Mouse (Mus musculus) retina, postnatal 7 days (tissue): ENCODE data around the gene Rgs7bp.

ENCODE experiments used
- DNase-seq: peaks from one replicate; pipeline ENCODE4 v3.0.0-alpha.2; 2012; ENCODE audit warnings: low read depth, low spot score

The Rgs7bp gene

DNA sequence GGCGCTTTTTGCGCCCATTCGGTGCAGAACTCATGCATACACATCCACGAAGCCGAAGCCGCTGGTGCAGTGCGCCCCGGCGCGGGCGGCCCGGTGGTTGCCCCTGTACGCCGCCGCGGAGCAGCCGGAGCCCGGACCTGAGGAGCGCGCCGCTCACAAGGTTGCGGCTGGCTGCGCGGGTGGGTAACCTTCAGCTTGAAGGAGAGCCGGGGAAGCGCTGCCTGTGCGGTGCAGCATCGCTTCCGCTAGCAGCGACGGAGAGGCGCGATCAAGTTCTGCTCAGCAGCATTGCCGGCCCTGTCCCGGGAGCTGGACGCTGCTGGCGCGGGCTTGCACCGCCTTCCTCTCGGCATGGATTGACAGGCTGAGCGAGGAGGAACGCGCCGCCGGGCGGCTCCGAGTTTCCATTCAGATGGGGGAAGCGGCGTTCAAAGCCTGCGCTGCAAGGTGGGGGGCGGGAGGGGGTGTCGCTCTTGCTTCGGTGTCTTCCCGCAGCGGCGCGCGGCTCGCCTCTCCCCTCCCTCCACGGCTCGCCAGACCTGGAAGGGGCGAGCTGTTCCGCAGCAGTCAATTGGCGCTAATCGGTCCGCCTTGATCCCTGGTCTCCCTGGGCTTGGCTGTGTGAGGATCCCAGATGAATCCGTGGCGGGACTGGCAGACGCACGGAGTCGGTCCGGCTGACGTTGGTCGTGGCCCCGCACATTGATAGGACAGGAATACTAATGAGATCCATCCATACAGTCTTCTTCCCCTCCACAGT is at the start of gene Rgs7bp:
TSS of gene Rgs7bp (minus strand) at position 750 of the 760 bp plus-strand sequence.
- DNase-seq = peak; percentile 36

DNA sequence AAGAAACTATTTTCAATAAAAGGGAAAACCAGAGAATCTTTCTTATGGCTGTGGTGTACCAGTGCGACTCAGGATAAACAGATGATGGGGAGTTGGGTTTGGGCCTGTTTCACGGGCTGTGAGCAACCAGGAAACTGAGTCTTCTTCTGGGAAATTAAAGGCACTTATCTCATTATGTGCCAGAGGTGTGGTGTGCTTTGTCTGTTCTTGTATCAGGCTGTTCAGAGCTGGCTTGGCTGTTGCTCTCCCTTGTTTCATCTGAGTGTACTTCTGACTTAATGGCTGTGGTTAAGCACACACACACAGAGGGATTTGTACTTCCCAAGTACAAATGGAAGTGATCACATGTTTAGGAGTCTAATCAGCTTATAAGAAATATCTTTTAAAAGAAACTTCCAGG is 49.7 kb upstream of the Rgs7bp start:
- no peak for DNase-seq

- no peak for DNase-seq
These were observed 46.0 kb upstream of the Rgs7bp start for GRCm38 (mm10) chr13:105100705-105101104.

- DNase-seq = no peak
These were observed 41.6 kb upstream of the Rgs7bp start for GRCm38 (mm10) chr13:105096316-105096715.

DNA sequence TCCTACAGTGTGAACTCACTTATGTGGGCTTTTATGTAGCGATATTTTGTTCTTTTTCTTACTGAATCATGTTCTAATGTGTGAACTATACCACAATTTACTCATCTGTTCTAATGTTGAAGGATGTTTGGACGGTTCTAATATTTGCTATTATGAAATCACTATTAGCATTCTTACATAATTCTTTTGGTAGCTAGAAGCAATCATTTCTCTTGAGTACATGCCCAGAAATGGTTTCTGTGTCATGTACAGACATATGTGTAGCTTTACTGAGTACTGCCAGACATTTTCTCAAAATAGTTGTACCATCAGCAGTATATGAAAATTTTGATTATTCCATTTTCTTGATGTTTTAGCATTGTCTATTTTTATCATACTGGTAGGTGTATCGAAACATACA is 34.5 kb upstream of the Rgs7bp start:
- no peak for DNase-seq

DNA sequence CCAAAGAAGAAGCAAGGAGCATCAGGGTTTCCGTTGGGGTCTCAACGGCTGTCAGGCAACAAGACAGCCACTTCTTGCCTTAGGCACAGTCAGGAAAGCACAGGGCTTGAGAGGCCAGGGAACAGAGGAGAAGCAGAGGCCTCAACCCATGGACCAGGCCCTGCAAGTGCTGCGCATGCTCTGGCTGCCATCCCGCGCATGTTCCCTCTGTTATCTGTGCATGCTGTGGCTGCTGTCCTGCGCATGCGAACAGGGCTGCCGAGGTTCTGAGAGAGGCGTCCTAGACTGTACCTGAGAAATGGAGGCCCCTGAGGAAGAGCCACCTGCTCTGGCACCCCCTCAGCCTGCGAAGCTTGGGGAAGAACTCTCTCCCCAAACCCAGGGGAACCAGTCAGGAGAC is 27.1 kb upstream of the Rgs7bp start, which contains the start of gene 4933425L06Rik:
TSS of gene 4933425L06Rik (plus strand) at position 261 of the 400 bp plus-strand sequence.
- no peak for DNase-seq

DNA sequence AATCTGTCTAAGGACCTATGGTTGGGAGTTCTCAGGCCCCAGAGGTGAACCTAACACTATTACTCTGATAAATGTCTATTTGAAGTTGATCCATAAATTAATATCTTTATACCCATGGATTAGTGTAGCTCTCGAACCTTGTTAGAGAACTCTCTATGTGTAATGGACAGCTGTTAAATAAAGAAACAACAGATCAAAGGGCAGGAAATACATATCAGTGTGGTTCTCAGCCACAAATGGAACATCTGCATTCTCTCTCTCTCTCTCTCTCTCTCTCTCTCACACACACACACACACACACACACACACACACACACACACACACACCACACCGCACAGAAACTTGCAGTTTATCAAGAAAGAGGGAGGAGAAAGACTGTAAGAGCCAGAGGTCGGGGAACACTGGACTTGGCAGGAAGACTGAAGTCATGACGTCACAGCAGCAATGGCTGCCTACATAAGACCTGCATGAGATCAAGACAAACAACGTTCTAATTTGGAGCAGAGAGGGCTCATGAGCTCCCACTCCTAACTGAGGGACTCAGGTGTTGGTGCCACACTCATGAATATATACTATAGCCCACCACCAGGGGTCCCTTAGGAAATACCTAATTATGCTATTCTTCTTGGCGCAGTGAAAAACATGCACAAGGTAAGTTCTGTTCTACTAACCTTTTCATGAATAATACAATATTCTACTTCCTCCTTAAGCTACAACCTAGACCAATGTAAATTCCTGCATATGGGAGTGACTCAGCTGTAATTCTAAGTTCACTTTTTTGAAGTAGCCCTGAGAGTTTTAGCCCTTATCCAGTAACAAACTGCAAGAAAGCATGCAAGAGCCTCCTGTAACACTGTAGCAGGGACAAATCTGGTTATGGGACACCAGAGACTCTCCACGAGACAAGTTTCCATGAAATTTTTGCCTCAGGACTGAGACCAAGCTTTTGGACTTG is 12.4 kb upstream of the Rgs7bp start:
- no peak for DNase-seq

GRCm38 (mm10) chr13:105066119-105066518 is 11.4 kb upstream of the Rgs7bp start:
- no peak for DNase-seq

- DNase-seq = no peak
These were observed 644 bp upstream of the Rgs7bp start for GRCm38 (mm10) chr13:105055374-105055773.

DNA sequence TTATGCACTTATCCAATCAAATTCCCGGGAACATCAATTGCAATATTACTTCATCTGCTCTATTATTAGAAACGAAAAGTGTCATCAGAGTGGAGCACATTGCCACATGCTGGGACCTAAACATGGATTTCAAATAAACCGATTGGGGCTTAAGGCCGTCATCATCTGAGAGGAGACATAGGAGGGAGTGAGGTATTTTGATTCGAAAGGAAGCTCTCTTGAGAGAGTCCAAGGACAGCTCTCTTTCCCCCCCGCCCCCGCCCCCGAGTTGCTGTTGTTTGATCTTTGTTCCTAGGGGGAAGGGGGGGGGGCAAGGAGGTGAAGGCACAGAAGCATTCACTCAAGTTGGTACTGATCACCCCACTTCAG is 195 bp upstream of the Rgs7bp start:
- DNase-seq = no peak

DNA sequence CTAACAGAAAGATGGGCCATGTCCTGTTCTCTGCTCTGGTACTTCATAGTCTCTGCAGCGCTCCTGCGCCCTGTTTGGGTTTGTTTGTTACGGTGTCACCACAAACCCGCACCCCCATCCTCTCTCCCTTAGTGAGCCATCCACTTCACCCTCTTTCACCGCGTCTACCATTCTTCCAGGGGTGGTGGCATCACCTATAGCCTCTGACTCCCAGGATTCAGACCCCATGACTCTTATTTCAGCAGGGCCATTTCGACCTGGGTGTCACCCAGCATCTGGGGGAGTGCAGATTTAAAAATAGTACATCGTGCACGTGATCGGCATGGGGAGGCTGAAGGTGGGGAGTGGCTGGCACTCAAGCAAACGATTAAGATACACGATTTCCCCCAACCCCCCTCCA is 1.1 kb downstream of the Rgs7bp start:
- peak; percentile 3 for DNase-seq

DNA sequence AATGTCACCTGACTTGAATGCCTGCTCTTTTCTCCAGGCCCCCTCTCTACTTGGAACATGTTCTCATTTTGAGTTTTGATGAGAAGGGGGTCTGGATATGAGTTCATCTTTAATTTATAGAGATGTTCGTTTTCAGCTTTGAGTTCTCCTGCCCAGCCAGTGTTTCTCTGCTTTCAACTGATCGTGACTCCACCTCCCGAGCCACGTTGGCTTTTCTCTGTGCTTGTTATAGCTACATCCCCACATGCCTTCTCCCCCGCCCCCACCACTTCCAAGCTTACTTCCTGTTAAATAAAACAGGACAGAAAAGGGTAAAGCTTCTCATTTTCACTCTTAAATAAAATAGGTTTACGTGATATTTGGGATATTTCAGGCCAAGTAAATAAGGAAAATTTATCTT is 3.3 kb downstream of the Rgs7bp start:
- no peak for DNase-seq

GRCm38 (mm10) chr13:105048662-105049061 is 6.1 kb downstream of the Rgs7bp start:
- DNase-seq = no peak

DNA sequence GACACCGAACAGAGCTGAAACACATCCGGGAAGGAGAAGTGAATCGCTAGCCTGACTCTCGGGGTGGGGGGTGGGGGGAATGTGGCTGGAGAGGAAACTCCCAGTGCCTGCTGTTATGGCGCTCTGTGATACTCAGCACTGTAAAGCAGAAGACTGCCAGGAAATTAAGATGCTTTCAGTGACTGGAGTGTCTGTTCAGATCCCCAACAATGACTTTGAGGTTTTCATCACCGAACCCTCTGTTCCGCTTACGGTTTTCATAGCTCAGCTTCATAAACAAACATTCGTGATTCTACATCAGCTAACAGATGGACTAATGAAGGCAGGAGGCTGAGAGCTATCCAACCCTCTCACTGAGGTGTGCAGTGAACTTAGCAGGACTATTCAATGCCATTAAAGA is 7.4 kb downstream of the Rgs7bp start:
- DNase-seq = no peak

DNA sequence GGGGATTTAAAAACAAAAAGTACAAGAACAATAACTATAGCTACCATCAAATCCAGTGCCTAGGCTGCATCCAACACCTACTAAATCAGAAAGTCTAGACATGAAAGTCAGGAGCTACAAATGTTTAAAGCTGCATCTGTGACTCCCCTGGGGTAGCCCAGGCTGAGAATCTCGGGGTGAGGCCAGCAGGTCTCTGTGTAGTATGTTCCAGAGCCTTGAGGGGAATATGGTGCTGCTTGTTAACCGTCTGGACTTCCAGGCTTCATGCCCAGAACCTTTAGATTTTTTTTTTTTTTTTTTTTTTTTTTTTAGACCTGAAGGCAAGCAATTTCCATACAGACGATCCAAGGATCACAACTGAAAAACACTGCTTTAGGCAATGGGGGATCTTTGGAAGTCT is 10.8 kb downstream of the Rgs7bp start:
- no peak for DNase-seq

GRCm38 (mm10) chr13:105038334-105038733 is 16.4 kb downstream of the Rgs7bp start:
- DNase-seq = no peak

GRCm38 (mm10) chr13:105037816-105038215 is 16.9 kb downstream of the Rgs7bp start:
- DNase-seq = no peak

DNA sequence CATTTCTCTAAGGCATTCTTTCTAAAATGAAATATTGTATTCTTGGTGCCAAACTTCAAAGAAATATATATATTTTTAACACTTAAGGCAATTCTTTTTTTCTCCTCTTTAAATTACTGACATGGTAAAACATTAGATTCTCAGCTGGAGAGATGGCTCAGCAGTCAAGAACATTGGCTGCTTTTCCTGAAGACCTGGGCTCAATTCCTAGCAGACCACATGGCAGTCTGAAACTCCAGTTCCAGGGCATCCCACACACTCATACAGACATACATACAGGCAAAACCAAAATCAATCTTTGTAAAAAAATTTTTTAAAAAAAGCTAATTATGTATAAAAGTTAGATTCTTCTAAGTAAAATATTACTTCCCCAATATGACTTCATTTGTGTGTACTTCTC is 22.8 kb downstream of the Rgs7bp start:
- DNase-seq = no peak

GRCm38 (mm10) chr13:105028276-105028675 is 26.5 kb downstream of the Rgs7bp start:
- DNase-seq = no peak

DNA sequence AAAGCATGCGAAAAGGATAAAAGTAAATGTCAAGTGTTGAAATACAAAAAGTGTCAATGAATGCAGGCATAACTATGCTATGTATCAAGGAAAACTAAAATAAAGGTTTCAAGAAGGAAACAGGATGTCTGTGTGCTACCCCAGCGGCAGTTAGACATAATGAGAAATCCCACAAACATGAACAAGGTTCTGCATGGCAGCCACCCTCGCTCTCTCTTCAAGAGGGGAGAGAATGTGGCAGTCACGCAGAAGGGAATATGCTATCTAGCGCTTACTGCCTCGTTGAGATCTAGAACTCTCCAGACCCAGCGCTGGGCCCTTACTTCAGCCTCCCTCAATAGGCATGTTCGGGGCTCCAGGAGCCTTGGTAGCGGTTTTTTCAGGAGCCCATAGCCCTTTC is 38.2 kb downstream of the Rgs7bp start:
- no peak for DNase-seq

- DNase-seq = no peak
These were observed 38.9 kb downstream of the Rgs7bp start for GRCm38 (mm10) chr13:105015710-105016404.

DNA sequence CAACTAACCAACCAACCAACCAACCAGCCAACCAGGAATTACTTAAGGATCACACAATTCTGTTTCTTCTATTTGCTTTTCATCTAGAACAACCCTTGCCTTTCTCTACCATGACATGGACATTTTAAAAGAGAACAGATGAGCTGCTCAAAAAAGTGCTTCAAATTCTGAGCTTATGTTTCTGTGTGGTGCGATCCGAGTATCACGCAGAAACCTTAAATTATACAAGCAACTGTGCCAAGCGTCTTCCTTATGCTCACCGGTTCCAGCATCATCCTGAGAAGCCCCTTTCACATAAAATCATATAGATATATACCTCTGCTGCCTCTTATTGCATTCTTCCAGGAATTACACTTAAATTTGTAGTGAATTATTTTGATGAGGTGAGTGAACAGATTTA is 43.4 kb downstream of the Rgs7bp start:
- DNase-seq = no peak
